Mouse (Mus musculus) thymus, adult 2 months (tissue): ENCODE results near the gene Asgr1. TPM values are rescaled to one million over a fixed set of nuclear protein-coding genes. Genes with fewer than 3 reads are reported as not detected.

Experiments used
- DNase-seq: peaks from one replicate; pipeline ENCODE4 v3.0.0; 2021
- H3K27ac ChIP-seq: fragments of 200-500 bp; 2 replicates; pipeline ENCODE4 v1.5.1; 2012; ENCODE audit warnings: low read length, control low read depth; ENCODE audit not compliant: control insufficient read depth, insufficient read depth
- H3K27me3 ChIP-seq: fragments of 200-500 bp; 2 replicates; pipeline ENCODE4 v1.6.1; 2012; ENCODE audit warnings: mild to moderate bottlenecking, low read length, moderate library complexity, mixed read lengths; ENCODE audit not compliant: control insufficient read depth, insufficient read depth
- H3K36me3 ChIP-seq: fragments of 200-500 bp; 2 replicates; pipeline ENCODE4 v1.6.1; 2012; ENCODE audit warnings: mild to moderate bottlenecking, low read length, moderate library complexity; ENCODE audit not compliant: control insufficient read depth, insufficient read depth
- H3K4me1 ChIP-seq: fragments of 200-500 bp; replicated peaks from 2 replicates; pipeline ENCODE4 v1.6.1; 2012; ENCODE audit warnings: low read length; ENCODE audit not compliant: control insufficient read depth, insufficient read depth
- H3K4me3 ChIP-seq: fragments of 200-500 bp; 2 replicates; pipeline ENCODE4 v1.5.1; 2012; ENCODE audit warnings: mild to moderate bottlenecking, low read length, control low read depth, moderate library complexity; ENCODE audit not compliant: control insufficient read depth, insufficient read depth
- CTCF ChIP-seq: fragments of 200-500 bp; IDR thresholded peaks from 2 replicates; pipeline ENCODE4 v1.5.1; 2012; ENCODE audit warnings: mild to moderate bottlenecking, control low read depth, low read length, moderate library complexity, borderline replicate concordance; ENCODE audit not compliant: control insufficient read depth, poor library complexity, insufficient read depth; ENCODE audit errors: extremely low read depth
- POLR2A ChIP-seq: fragments of 200-500 bp; IDR thresholded peaks from 2 replicates; pipeline ENCODE4 v1.6.1; 2012; ENCODE audit warnings: mild to moderate bottlenecking, low read length, control low read depth, moderate library complexity; ENCODE audit not compliant: control insufficient read depth, poor library complexity, insufficient read depth; ENCODE audit errors: extremely low read depth
- WGBS: fragments of 180-500 bp; shearing (Covaris S2); methylation state at CpG from one replicate; pipeline ENCODE4 v1.1.7; 2018; 5-methylcytosine and 5-hydroxymethylcytosine counted together
- polyA plus RNA-seq: library from polyadenylated mRNA; depleted of rRNA; stranded (reverse); fragments of >200 nt; gene quantifications from 2 replicates; pipeline ENCODE4 v1.2.3, GENCODE M21; 2012

Gene Asgr1
- polyA plus RNA-seq, 1 experiment = not detected

DNA sequence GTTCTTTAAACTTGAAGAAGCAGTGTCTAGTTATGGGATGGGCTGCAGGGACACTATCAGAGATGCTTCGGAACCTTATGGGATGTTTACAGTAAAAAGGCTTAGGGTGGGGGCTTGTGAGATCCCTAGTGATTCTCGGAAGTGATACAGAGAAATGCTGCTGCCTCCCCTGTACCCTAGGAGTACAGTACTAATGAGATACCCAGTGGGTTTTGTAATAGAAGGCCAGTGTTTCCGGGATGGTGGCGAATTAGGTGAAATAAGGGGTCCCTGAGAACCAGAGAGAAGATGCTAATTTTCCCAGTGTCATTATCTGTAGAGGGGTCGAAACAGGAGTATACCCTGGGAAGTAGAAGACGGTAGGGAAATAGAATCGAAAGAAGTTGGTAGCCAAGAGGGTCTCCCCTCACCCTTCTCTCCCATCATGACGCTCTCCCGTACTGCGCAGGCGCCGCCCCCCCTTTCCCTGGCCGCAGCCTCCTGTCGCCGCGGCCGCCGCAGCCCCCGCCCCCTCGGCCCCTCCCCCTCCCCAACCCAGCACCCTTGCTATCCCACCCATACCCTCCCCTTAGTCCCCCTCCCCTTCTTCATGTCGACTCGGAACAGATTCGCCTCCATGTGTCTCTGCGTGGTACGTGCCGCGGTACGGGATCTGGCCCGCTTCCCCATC, 30.3 kb upstream of the Asgr1 start:
- Histone ChIP-seq H3K36me3 (no peaks in the 10 kb centered on the region), H3K27ac (no peak overlapping the region), H3K27me3 (no peaks in the 10 kb centered on the region), H3K4me1 (peaks cover 53% of the 10 kb centered on the region), H3K4me3 (no peak overlapping the region)
- no peak for TF ChIP-seq POLR2A
- no peak for TF ChIP-seq CTCF
- 73% methylated on average over 29 of the region's 29 CpGs for WGBS
- no peak for DNase-seq

GRCm38 (mm10) chr11:70024151-70024514, 29.8 kb upstream of the Asgr1 start:
- H3K27ac ChIP-seq = no peak overlapping the region
- WGBS = 70% methylated on average over 6 of the region's 6 CpGs
- H3K27me3 ChIP-seq = no peaks in the 10 kb centered on the region
- DNase-seq = no peak
- no peak overlapping the region for H3K4me3 ChIP-seq
- no peak for TF ChIP-seq POLR2A
- TF ChIP-seq CTCF = no peak
- H3K4me1 ChIP-seq = peaks cover 55% of the 10 kb centered on the region
- no peaks in the 10 kb centered on the region for H3K36me3 ChIP-seq

- no peak for TF ChIP-seq POLR2A
- TF ChIP-seq CTCF = no peak
- no peak for DNase-seq
- no peak overlapping the region for H3K4me3 ChIP-seq
- H3K36me3 ChIP-seq = peaks cover 12% of the 10 kb centered on the region
- H3K27ac ChIP-seq = no peak overlapping the region
- H3K4me1 ChIP-seq = peaks cover 44% of the 10 kb centered on the region
- H3K27me3 ChIP-seq = no peaks in the 10 kb centered on the region
- WGBS = 86% methylated on average over 19 of the region's 19 CpGs
These were observed 27.2 kb upstream of the Asgr1 start for GRCm38 (mm10) chr11:70026689-70027088.

GRCm38 (mm10) chr11:70027397-70027796, 26.5 kb upstream of the Asgr1 start:
- Histone ChIP-seq H3K36me3 (peaks cover 19% of the 10 kb centered on the region), H3K27ac (no peak overlapping the region), H3K4me3 (no peak overlapping the region), H3K4me1 (peaks cover 42% of the 10 kb centered on the region), H3K27me3 (no peaks in the 10 kb centered on the region)
- no peak for TF ChIP-seq POLR2A
- TF ChIP-seq CTCF = no peak
- DNase-seq = no peak
- WGBS = 91% methylated on average over 9 of the region's 9 CpGs

GRCm38 (mm10) chr11:70028401-70029129, 25.3 kb upstream of the Asgr1 start:
- H3K4me1 ChIP-seq = peaks cover 42% of the 10 kb centered on the region
- no peak for TF ChIP-seq POLR2A
- no peak for TF ChIP-seq CTCF
- H3K27ac ChIP-seq = no peak overlapping the region
- no peaks in the 10 kb centered on the region for H3K27me3 ChIP-seq
- 65% methylated on average over 12 of the region's 12 CpGs for WGBS
- DNase-seq = no peak
- peaks cover 24% of the 10 kb centered on the region for H3K36me3 ChIP-seq
- no peak overlapping the region for H3K4me3 ChIP-seq

- peak overlapping the region; percentile 10; the same call in 1 of the 2 replicates for H3K27ac ChIP-seq
- WGBS = 21% methylated on average over 20 of the region's 20 CpGs
- DNase-seq = peak; percentile 71
- H3K4me3 ChIP-seq = peak overlapping the region; percentile 0; the same call in 1 of the 2 replicates
- H3K36me3 ChIP-seq = peaks cover 24% of the 10 kb centered on the region
- no peak for TF ChIP-seq CTCF
- no peak for TF ChIP-seq POLR2A
- H3K27me3 ChIP-seq = no peaks in the 10 kb centered on the region
- peaks cover 39% of the 10 kb centered on the region for H3K4me1 ChIP-seq
These were observed 24.6 kb upstream of the Asgr1 start for GRCm38 (mm10) chr11:70029130-70029801.
